In genomic region chr4:42933630-42934029, GRCm38 (mm10) we compare ENCODE assay signal across 9 mouse cellular contexts. TPM values are rescaled to one million over a fixed set of nuclear protein-coding genes. Genes with fewer than 3 reads are reported as not detected.
DNase-seq lines count a peak whose midpoint lies in the region; ATAC-seq and TF ChIP-seq lines count a peak whose summit lies in the region.
"Had no signal": no experiment of that assay in that cellular context is flagged by ENCODE, and none has a peak within 500 bp of the region (broad histone marks: within the 10 kb centered on the region; RNA-seq: fewer than 3 reads in every experiment).

No protein-coding gene starts in this region.

- 9% methylated on average over 22 of the region's 22 CpGs for WGBS in forebrain, embryonic 11.5 days
- WGBS in heart, embryonic 16.5 days = 4% methylated on average over 22 of the region's 22 CpGs
- 3% methylated on average over 22 of the region's 22 CpGs for WGBS in kidney, embryonic 16.5 days
- WGBS in lung, embryonic 14.5 days = 3% methylated on average over 22 of the region's 22 CpGs
- 12% methylated on average over 22 of the region's 22 CpGs for whole genome bisulfite sequencing in neural tube, embryonic 14.5 days

- H3K27ac ChIP-seq in forebrain, embryonic 11.5 days (ENCODE audit: low read depth, low read length) = no peak overlapping the region
- H3K27ac ChIP-seq in heart, embryonic 16.5 days (ENCODE audit: low read length) = peak overlapping the region; percentile 90
- no peak overlapping the region for H3K27ac ChIP-seq in kidney, embryonic 16.5 days (ENCODE audit: low read length)
- H3K27ac ChIP-seq in lung, embryonic 14.5 days (ENCODE audit: low read depth) = no peak overlapping the region
- no peak overlapping the region for H3K27ac ChIP-seq in neural tube, embryonic 14.5 days (ENCODE audit: low read depth, low read length)

- peak; percentile 60; the same call in 1 of the 2 replicates for ATAC-seq in forebrain, embryonic 11.5 days (replicated peaks; ENCODE audit: low FRiP score)
- peak; percentile 75 for ATAC-seq in heart, embryonic 16.5 days (replicated peaks; ENCODE audit: extremely low read depth, insufficient read depth, low FRiP score)
- 0 out of 2 replicates have a peak, but pooled peaks have one; percentile 39 for ATAC-seq in kidney, embryonic 16.5 days (ENCODE audit: low FRiP score, low TSS enrichment)
- ATAC-seq in lung, embryonic 14.5 days (ENCODE audit: insufficient read depth) = 0 out of 2 replicates have a peak, but pooled peaks have one; percentile 56
- ATAC-seq in neural tube, embryonic 14.5 days (ENCODE audit: low read depth) = peak; percentile 60; the same call in 1 of the 2 replicates

- H3K9me3 ChIP-seq in forebrain, embryonic 11.5 days (ENCODE audit: control insufficient read depth, low read length) = no peaks in the 10 kb centered on the region
- no peaks in the 10 kb centered on the region for H3K9me3 ChIP-seq in heart, embryonic 16.5 days (replicated peaks; ENCODE audit: control insufficient read depth, low read length)
- no peaks in the 10 kb centered on the region for H3K9me3 ChIP-seq in kidney, embryonic 16.5 days (ENCODE audit: low read length)
- H3K9me3 ChIP-seq in lung, embryonic 14.5 days (ENCODE audit: low read depth, low read length) = no peaks in the 10 kb centered on the region
- no peaks in the 10 kb centered on the region for H3K9me3 ChIP-seq in neural tube, embryonic 14.5 days (ENCODE audit: control insufficient read depth, low read length)

- H3K36me3 ChIP-seq in forebrain, embryonic 11.5 days (ENCODE audit: control insufficient read depth, insufficient read depth, low read length) = no peaks in the 10 kb centered on the region
- no peaks in the 10 kb centered on the region for H3K36me3 ChIP-seq in heart, embryonic 16.5 days (ENCODE audit: control insufficient read depth, insufficient read depth)
- no peaks in the 10 kb centered on the region for H3K36me3 ChIP-seq in kidney, embryonic 16.5 days (ENCODE audit: insufficient read depth, low read length)
- H3K36me3 ChIP-seq in lung, embryonic 14.5 days (ENCODE audit: insufficient read depth) = no peaks in the 10 kb centered on the region
- H3K36me3 ChIP-seq in neural tube, embryonic 14.5 days (ENCODE audit: control insufficient read depth, insufficient read depth, low read length) = peaks cover 3% of the 10 kb centered on the region; the same call in 1 of the 2 replicates

- no peak overlapping the region for H3K4me3 ChIP-seq in forebrain, embryonic 11.5 days (ENCODE audit: low read depth, low read length)
- H3K4me3 ChIP-seq in heart, embryonic 16.5 days (ENCODE audit: low read length) = peak overlapping the region; percentile 39
- peak overlapping the region; percentile 7; the same call in 1 of the 2 replicates for H3K4me3 ChIP-seq in kidney, embryonic 16.5 days (ENCODE audit: low read length)
- H3K4me3 ChIP-seq in lung, embryonic 14.5 days (ENCODE audit: low read depth, low read length) = no peak overlapping the region
- no peak overlapping the region for H3K4me3 ChIP-seq in neural tube, embryonic 14.5 days (ENCODE audit: low read depth, low read length)

- H3K4me2 ChIP-seq in forebrain, embryonic 11.5 days (ENCODE audit: low read depth, low read length, severe bottlenecking) = peak overlapping the region; percentile 36
- peak overlapping the region; percentile 64 for H3K4me2 ChIP-seq in heart, embryonic 16.5 days (ENCODE audit: low read depth, low read length)
- peak overlapping the region; percentile 44 for H3K4me2 ChIP-seq in kidney, embryonic 16.5 days (replicated peaks; ENCODE audit: low read depth, low read length)
- peak overlapping the region; percentile 45 for H3K4me2 ChIP-seq in lung, embryonic 14.5 days
- H3K4me2 ChIP-seq in neural tube, embryonic 14.5 days (ENCODE audit: low read depth, low read length) = peak overlapping the region; percentile 25; the same call in 1 of the 2 replicates

- peak; percentile 78 to 82 for DNase-seq in left cerebral cortex, adult 18-20 months (ENCODE audit: low spot score in 2 of 2)
- no peak for DNase-seq in left cerebral cortex, adult 11 months (ENCODE audit: low spot score)
- DNase-seq in forebrain, embryonic 11.5 days (ENCODE audit: low spot score) = peak; percentile 79
- DNase-seq in lung, embryonic 14.5 days = peak; percentile 72
- DNase-seq in B cell, adult 2 months = no peak

- 0 out of 2 replicates have a peak, but pooled peaks cover 4% of the 10 kb centered on the region for H3K4me1 ChIP-seq in forebrain, embryonic 11.5 days (replicated peaks; ENCODE audit: control insufficient read depth, insufficient read depth, low read length)
- peaks cover 23% of the 10 kb centered on the region for H3K4me1 ChIP-seq in heart, embryonic 16.5 days (ENCODE audit: control insufficient read depth, insufficient read depth, low read length)
- peaks cover 6% of the 10 kb centered on the region; the same call in 1 of the 2 replicates for H3K4me1 ChIP-seq in kidney, embryonic 16.5 days (ENCODE audit: insufficient read depth, low read length)
- no peaks in the 10 kb centered on the region for H3K4me1 ChIP-seq in lung, embryonic 14.5 days (ENCODE audit: insufficient read depth)
- no peaks in the 10 kb centered on the region for H3K4me1 ChIP-seq in neural tube, embryonic 14.5 days (ENCODE audit: control insufficient read depth, insufficient read depth, low read length)

- peak overlapping the region; percentile 27; the same call in 1 of the 2 replicates for H3K9ac ChIP-seq in forebrain, embryonic 11.5 days (ENCODE audit: low read length)
- H3K9ac ChIP-seq in heart, embryonic 16.5 days (ENCODE audit: low read length) = peak overlapping the region; percentile 68
- H3K9ac ChIP-seq in kidney, embryonic 16.5 days (replicated peaks; ENCODE audit: low read length) = no peak overlapping the region
- H3K9ac ChIP-seq in lung, embryonic 14.5 days = no peak overlapping the region
- H3K9ac ChIP-seq in neural tube, embryonic 14.5 days (replicated peaks; ENCODE audit: low read depth, low read length) = no peak overlapping the region

- peak; percentile 35; the same call in 1 of the 2 replicates for TF ChIP-seq CTCF in lung, embryonic 14.5 days (IDR thresholded peaks at IDR 0.05; ENCODE audit: low read depth)

- no peaks in the 10 kb centered on the region for H3K27me3 ChIP-seq in forebrain, embryonic 11.5 days (ENCODE audit: control insufficient read depth, insufficient read depth, low read length)
- no peaks in the 10 kb centered on the region for H3K27me3 ChIP-seq in heart, embryonic 16.5 days (ENCODE audit: control insufficient read depth, insufficient read depth, low read length)
- peaks cover 3% of the 10 kb centered on the region; the same call in 1 of the 2 replicates for H3K27me3 ChIP-seq in kidney, embryonic 16.5 days (ENCODE audit: insufficient read depth, low read length)
- no peaks in the 10 kb centered on the region for H3K27me3 ChIP-seq in lung, embryonic 14.5 days (ENCODE audit: insufficient read depth, low read length)
- H3K27me3 ChIP-seq in neural tube, embryonic 14.5 days (ENCODE audit: control insufficient read depth, insufficient read depth, low read length) = no peaks in the 10 kb centered on the region

RNA-seq across cellular contexts. Expression of gene Dnajb5, which starts 16.0 kb away (rescaled TPM):
- 100 to 1,000 TPM; 262 to 268 TPM for total RNA-seq in left cerebral cortex, adult 18-20 months (2021)
- polyA plus RNA-seq in forebrain, embryonic 11.5 days (2014; fragmentation: Nextera tagmentation; extraction: Ambion mirVana) = 16.4 and 24.7 TPM in 2 replicates
- polyA plus RNA-seq in heart, embryonic 16.5 days (2015; fragmentation: Nextera tagmentation; extraction: Ambion mirVana) = 16.9 and 17.2 TPM in 2 replicates
- polyA plus RNA-seq in kidney, embryonic 16.5 days (2015; fragmentation: Nextera tagmentation; extraction: Ambion mirVana) = 7.3 and 7.5 TPM in 2 replicates
- polyA plus RNA-seq in lung, embryonic 14.5 days (2014; fragmentation: Nextera tagmentation; extraction: Ambion mirVana) = 6.3 and 6.9 TPM in 2 replicates
- 44.1 and 44.7 TPM in 2 replicates for polyA plus RNA-seq in neural tube, embryonic 14.5 days (2014; fragmentation: Nextera tagmentation; extraction: Ambion mirVana)

RNA-seq across cellular contexts. Expression of gene Phf24, which starts 17.2 kb away (rescaled TPM):
- total RNA-seq in left cerebral cortex, adult 18-20 months (2021) = 100 to 1,000 TPM; 366 to 369 TPM
- polyA plus RNA-seq in forebrain, embryonic 11.5 days (2014; fragmentation: Nextera tagmentation; extraction: Ambion mirVana) = 1.3 and 2.1 TPM in 2 replicates
- 4.8 and 5.8 TPM in 2 replicates for polyA plus RNA-seq in heart, embryonic 16.5 days (2015; fragmentation: Nextera tagmentation; extraction: Ambion mirVana)
- 0.44 and 0.79 TPM in 2 replicates for polyA plus RNA-seq in kidney, embryonic 16.5 days (2015; fragmentation: Nextera tagmentation; extraction: Ambion mirVana)
- 0.43 and 0.53 TPM in 2 replicates for polyA plus RNA-seq in lung, embryonic 14.5 days (2014; fragmentation: Nextera tagmentation; extraction: Ambion mirVana)
- polyA plus RNA-seq in neural tube, embryonic 14.5 days (2014; fragmentation: Nextera tagmentation; extraction: Ambion mirVana) = 41.1 and 48.7 TPM in 2 replicates

RNA-seq across cellular contexts. Expression of gene 1700022I11Rik, which starts 35.8 kb away (rescaled TPM):
- total RNA-seq in left cerebral cortex, adult 18-20 months (2021) = not detected
- 0.56 and 0.96 TPM in 2 replicates for polyA plus RNA-seq in forebrain, embryonic 11.5 days (2014; fragmentation: Nextera tagmentation; extraction: Ambion mirVana)
- 0.47 and 1.4 TPM in 2 replicates for polyA plus RNA-seq in heart, embryonic 16.5 days (2015; fragmentation: Nextera tagmentation; extraction: Ambion mirVana)
- 0.39 and 1.7 TPM in 2 replicates for polyA plus RNA-seq in kidney, embryonic 16.5 days (2015; fragmentation: Nextera tagmentation; extraction: Ambion mirVana)
- polyA plus RNA-seq in lung, embryonic 14.5 days (2014; fragmentation: Nextera tagmentation; extraction: Ambion mirVana) = 0.43 and 0.46 TPM in 2 replicates
- polyA plus RNA-seq in neural tube, embryonic 14.5 days (2014; fragmentation: Nextera tagmentation; extraction: Ambion mirVana) = 0.50 and 1.1 TPM in 2 replicates
- total RNA-seq: layer of hippocampus, postnatal 10 days had no signal

RNA-seq across cellular contexts. Expression of gene Fam205c, which starts 59.6 kb away (rescaled TPM):
- total RNA-seq in left cerebral cortex, adult 18-20 months (2021) = 1 to 10 TPM in 1 of 2 experiments, under 1 TPM in 1; 0.44 to 1.4 TPM
- polyA plus RNA-seq in forebrain, embryonic 11.5 days (2014; fragmentation: Nextera tagmentation; extraction: Ambion mirVana) = 0.84 and 1.00 TPM in 2 replicates
- polyA plus RNA-seq in heart, embryonic 16.5 days (2015; fragmentation: Nextera tagmentation; extraction: Ambion mirVana) = 0.13 and 0.34 TPM in 2 replicates
- polyA plus RNA-seq in kidney, embryonic 16.5 days (2015; fragmentation: Nextera tagmentation; extraction: Ambion mirVana) = 0.17 and 0.28 TPM in 2 replicates
- polyA plus RNA-seq in lung, embryonic 14.5 days (2014; fragmentation: Nextera tagmentation; extraction: Ambion mirVana) = 0.25 and 0.42 TPM in 2 replicates
- polyA plus RNA-seq in neural tube, embryonic 14.5 days (2014; fragmentation: Nextera tagmentation; extraction: Ambion mirVana) = 2.1 and 4.8 TPM in 2 replicates

Comparison
In these comparisons a context has a peak if more than half of its experiments do, and no peak if none do; other contexts are left out.
1. DNase-seq: peak in left cerebral cortex, adult 18-20 months (2 of 2), forebrain, embryonic 11.5 days (single experiment) and lung, embryonic 14.5 days (single experiment); none in left cerebral cortex, adult 11 months (single experiment) and B cell, adult 2 months (0 of 2).
2. H3K4me3 ChIP-seq: peak in heart, embryonic 16.5 days (single experiment) and kidney, embryonic 16.5 days (single experiment); none in forebrain, embryonic 11.5 days (single experiment), lung, embryonic 14.5 days (single experiment) and neural tube, embryonic 14.5 days (single experiment).
3. H3K9ac ChIP-seq: peak in forebrain, embryonic 11.5 days (single experiment) and heart, embryonic 16.5 days (single experiment); none in kidney, embryonic 16.5 days (single experiment), lung, embryonic 14.5 days (single experiment) and neural tube, embryonic 14.5 days (single experiment).
4. Peak in every context shown above with its lines, with median percentiles within 50 percentile points of each other: ATAC-seq and H3K4me2 ChIP-seq.